Mouse (Mus musculus): ENCODE measurements around the gene Akap1.

Akap1 gene

GRCm38 (mm10) chr11:88782531-88782930, 81.9 kb downstream of the Akap1 start:
- no peak for DNase-seq (ENCODE audit: low read depth)

All from fibroblast of lung, adult 2 months (primary cell).